Mouse (Mus musculus) midbrain, postnatal 0 days (tissue): ENCODE measurements at regions not wholly inside any gene's neighbourhood (a gene's known extent, or its start where the extent isn't known, plus 50 kb on each side); places are given as distances from the start of the nearest gene placed in this dataset.

ENCODE experiments used
- ATAC-seq: fragments of 200-750 bp; cut with Nextera tagmentation; 2 replicates; pipeline ENCODE4 v1.8.0; 2017; ENCODE audit warnings: moderate number of reproducible peaks, mild to moderate bottlenecking, moderate TSS enrichment, moderate library complexity; ENCODE audit not compliant: low FRiP score
- DNase-seq: peaks from one replicate; pipeline ENCODE4 v3.0.0-alpha.2; 2015; ENCODE audit warnings: low spot score
- H3K27ac ChIP-seq: fragments of 300-500 bp; sonication (generic); 2 replicates; pipeline ENCODE4 v1.5.1; 2014; ENCODE audit warnings: low read depth, mild to moderate bottlenecking, low read length, mixed read lengths
- H3K27me3 ChIP-seq: fragments of 300-500 bp; sonication (generic); 2 replicates; pipeline ENCODE4 v1.6.1; 2014; ENCODE audit warnings: low read length, control low read depth, mixed read lengths; ENCODE audit not compliant: insufficient read depth
- H3K36me3 ChIP-seq: fragments of 300-500 bp; sonication (generic); 2 replicates; pipeline ENCODE4 v1.6.1; 2014; ENCODE audit warnings: low read length, control low read depth, mixed read lengths; ENCODE audit not compliant: insufficient read depth
- H3K4me1 ChIP-seq: fragments of 300-500 bp; sonication (generic); 2 replicates; pipeline ENCODE4 v1.6.1; 2014; ENCODE audit warnings: mild to moderate bottlenecking, control low read depth, antibody characterized with exemption, low read length, mixed read lengths; ENCODE audit not compliant: insufficient read depth
- H3K4me2 ChIP-seq: fragments of 300-500 bp; sonication (generic); 2 replicates; pipeline ENCODE4 v1.6.1; 2014; ENCODE audit warnings: low read depth, mild to moderate bottlenecking, low read length, mixed read lengths; ENCODE audit not compliant: poor library complexity, severe bottlenecking
- H3K4me3 ChIP-seq: fragments of 300-500 bp; sonication (generic); 2 replicates; pipeline ENCODE4 v1.5.1; 2014; ENCODE audit warnings: low read depth, mild to moderate bottlenecking, low read length, moderate library complexity
- H3K9ac ChIP-seq: fragments of 300-500 bp; sonication (generic); replicated peaks from 2 replicates; pipeline ENCODE4 v1.6.1; 2014; ENCODE audit warnings: mild to moderate bottlenecking, low read length, moderate library complexity, mixed read lengths; ENCODE audit not compliant: poor library complexity, severe bottlenecking
- H3K9me3 ChIP-seq: fragments of 300-500 bp; sonication (generic); 2 replicates; pipeline ENCODE4 v1.6.1; 2016; ENCODE audit warnings: low read length, control low read depth
- CTCF ChIP-seq: IDR thresholded peaks from 2 replicates; pipeline ENCODE4 v1.5.1; 2016; ENCODE audit warnings: antibody characterized with exemption, mild to moderate bottlenecking
- WGBS: fragments of 180-500 bp; shearing (Covaris S2); extraction: QIAGEN DNeasy Blood & Tissue Kit; methylation state at CpG from one replicate; pipeline ENCODE4 v1.1.7; 2014; 5-methylcytosine and 5-hydroxymethylcytosine counted together

DNA sequence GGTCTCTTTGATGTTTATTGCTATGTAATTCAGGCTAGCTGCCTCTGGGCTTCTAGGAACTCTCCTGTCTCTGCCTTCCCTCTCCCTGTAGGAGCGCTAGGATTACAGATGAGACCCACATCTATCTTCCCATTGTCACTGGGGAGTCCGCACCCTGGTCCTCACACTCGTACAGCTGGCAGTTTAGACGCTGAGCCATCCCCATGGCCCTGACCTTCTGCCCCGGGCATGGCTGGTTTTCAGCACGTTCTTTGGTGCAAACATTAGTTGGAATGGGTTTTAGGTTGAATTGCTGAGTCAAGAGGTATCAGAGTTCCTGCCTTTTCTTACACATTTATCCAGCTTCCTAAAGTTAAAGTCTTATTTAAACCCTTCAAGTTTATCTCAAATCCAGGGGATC is 79.7 kb upstream of the Mgmt start:
- H3K4me1 ChIP-seq, result no peaks in the 10 kb centered on the region
- H3K27ac ChIP-seq, result no peak overlapping the region
- H3K4me3 ChIP-seq, result no peak overlapping the region
- no peak overlapping the region for H3K4me2 ChIP-seq
- H3K27me3 ChIP-seq, result no peaks in the 10 kb centered on the region
- H3K9ac ChIP-seq, result no peak overlapping the region
- no peak for DNase-seq
- WGBS, result 81% methylated on average over 6 of the region's 6 CpGs
- TF ChIP-seq CTCF, result no peak
- H3K36me3 ChIP-seq, result no peaks in the 10 kb centered on the region
- H3K9me3 ChIP-seq, result no peaks in the 10 kb centered on the region
- ATAC-seq, result no peak

DNA sequence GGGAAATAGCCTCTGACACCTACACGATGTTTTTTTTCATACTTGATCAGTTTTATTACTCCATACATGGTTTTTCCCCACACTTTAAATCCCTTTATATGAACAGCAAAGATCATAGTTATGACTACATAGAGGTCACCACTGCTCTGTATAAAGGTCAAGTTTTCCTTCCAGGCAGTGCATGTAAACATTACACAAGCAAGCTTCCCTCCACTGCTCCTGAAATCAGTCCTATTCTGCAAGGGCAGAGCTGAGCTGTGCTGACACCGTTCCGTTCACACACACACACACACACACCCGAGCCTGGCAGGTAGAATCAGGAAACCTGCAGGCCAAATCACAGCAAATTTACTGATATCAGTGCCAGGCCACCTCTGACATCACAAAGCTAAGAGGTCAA is 74.1 kb upstream of the Mgmt start:
- H3K36me3 ChIP-seq, result no peaks in the 10 kb centered on the region
- ATAC-seq (no peak), DNase-seq (no peak)
- no peak overlapping the region for H3K9ac ChIP-seq
- no peak overlapping the region for H3K4me2 ChIP-seq
- H3K9me3 ChIP-seq, result no peaks in the 10 kb centered on the region
- no peaks in the 10 kb centered on the region for H3K27me3 ChIP-seq
- H3K4me1 ChIP-seq, result no peaks in the 10 kb centered on the region
- WGBS, result 66% methylated on average over 4 of the region's 4 CpGs
- no peak overlapping the region for H3K27ac ChIP-seq
- no peak overlapping the region for H3K4me3 ChIP-seq
- TF ChIP-seq CTCF, result no peak

DNA sequence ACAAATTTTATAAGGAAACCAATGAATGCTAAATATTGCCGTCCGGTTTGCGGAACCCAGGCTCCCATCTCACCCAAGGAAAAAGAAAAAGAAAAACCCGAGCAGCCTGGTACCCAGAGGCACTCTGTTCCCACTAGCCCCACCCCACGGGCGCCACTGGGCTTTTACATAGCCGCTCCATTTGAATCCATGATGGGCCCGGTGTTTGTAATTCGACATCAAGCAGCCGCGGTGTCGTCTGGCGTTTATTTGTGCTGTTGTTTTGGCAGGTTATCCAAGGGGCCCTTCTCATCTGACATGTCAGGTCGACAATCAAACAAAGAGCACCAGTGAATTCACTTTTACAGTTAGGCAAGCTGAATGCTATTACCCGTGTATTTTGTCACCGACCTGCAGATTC is 68.8 kb upstream of the Mgmt start:
- Histone ChIP-seq H3K4me3 (peak overlapping the region; percentile 25; the same call in 1 of the 2 replicates), H3K9ac (no peak overlapping the region), H3K36me3 (no peaks in the 10 kb centered on the region), H3K4me2 (peak overlapping the region; percentile 44), H3K27me3 (no peaks in the 10 kb centered on the region), H3K27ac (no peak overlapping the region), H3K4me1 (no peaks in the 10 kb centered on the region), H3K9me3 (no peaks in the 10 kb centered on the region)
- WGBS, result 11% methylated on average over 16 of the region's 16 CpGs
- DNase-seq, result no peak
- TF ChIP-seq CTCF, result no peak
- ATAC-seq, result no peak

DNA sequence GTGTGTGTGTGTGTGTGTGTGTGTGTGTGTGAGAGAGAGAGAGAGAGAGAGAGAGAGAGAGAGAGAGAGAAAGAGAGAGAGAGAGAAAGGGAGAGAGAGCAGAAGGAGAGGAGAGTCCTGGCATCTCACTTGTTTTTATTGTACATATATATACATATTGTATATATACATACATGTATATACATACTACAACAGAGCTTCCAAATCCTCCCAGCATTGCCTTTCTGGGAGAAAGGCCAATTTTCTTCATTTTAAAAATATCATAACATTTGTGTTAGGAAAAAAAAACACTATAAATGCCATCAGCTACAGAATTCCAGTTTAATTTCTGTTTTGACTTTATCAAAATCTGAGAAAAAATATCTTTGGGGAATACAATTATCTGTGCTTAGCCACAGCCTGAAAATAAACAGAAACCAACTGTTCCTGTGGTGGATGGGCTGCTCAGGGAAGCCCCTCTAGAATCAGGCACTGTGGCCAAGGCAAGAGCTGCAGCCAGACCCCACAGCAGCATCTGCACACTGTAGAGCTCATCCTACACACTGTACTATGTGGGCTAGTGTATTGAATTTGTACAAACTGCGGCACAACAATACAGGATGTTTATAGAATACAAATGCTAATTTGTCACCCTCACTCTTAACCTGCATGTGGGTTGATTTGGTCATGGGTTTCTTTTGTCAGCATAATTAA is 64.6 kb upstream of the Mgmt start:
- H3K9me3 ChIP-seq, result no peaks in the 10 kb centered on the region
- no peak overlapping the region for H3K4me3 ChIP-seq
- DNase-seq (no peak), ATAC-seq (no peak)
- no peaks in the 10 kb centered on the region for H3K36me3 ChIP-seq
- H3K27me3 ChIP-seq, result no peaks in the 10 kb centered on the region
- H3K4me1 ChIP-seq, result no peaks in the 10 kb centered on the region
- 80% methylated on average over 1 of the region's 1 CpGs for WGBS
- H3K4me2 ChIP-seq, result no peak overlapping the region
- no peak overlapping the region for H3K27ac ChIP-seq
- TF ChIP-seq CTCF, result no peak
- no peak overlapping the region for H3K9ac ChIP-seq

DNA sequence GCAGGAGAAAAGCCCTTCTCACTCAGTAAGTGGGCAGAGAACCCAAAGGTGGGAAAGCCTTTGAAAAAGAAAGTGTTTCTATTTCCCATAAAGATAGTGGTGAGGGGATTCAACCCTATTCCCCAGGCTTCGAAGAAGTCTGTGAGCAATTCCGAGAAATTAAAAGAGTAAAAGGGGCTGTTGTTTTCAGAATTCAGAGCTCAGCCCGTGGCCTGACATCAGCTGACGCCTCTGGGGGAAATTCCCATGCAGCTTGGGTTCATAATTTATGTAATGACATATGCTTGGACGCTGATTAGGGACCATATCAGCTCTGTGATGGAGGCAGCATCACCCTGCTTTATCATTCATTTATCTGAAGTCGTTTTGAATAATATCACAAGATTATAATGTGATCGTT is 62.0 kb upstream of the Mgmt start:
- ATAC-seq, result no peak
- no peaks in the 10 kb centered on the region for H3K9me3 ChIP-seq
- 69% methylated on average over 7 of the region's 7 CpGs for WGBS

DNA sequence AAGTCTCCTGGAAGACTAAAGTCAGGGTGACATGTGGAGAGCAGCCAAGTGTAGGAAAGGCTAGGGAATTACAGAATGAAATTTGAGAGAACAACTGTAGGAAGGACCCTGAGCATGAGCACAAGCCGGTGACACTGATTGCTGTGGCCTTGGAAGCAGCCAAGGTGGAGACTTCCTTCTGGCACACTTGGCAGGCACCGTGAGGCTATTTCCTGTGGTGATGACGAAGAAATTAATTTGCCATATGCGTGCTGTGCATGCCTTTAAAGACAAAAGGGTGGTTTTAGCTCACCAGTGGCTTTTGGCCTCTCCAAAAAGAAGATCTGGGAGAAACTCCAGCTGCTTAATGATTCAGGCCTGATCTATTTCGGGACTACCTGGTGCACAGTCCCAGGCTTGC is 55.4 kb upstream of the Mgmt start:
- WGBS, result 75% methylated on average over 5 of the region's 5 CpGs
- Histone ChIP-seq H3K4me1 (peaks cover 2% of the 10 kb centered on the region; the same call in 1 of the 2 replicates), H3K9me3 (no peaks in the 10 kb centered on the region), H3K27me3 (no peaks in the 10 kb centered on the region), H3K4me3 (no peak overlapping the region), H3K36me3 (no peaks in the 10 kb centered on the region), H3K9ac (no peak overlapping the region), H3K27ac (no peak overlapping the region), H3K4me2 (no peak overlapping the region)
- ATAC-seq (no peak), DNase-seq (no peak)
- no peak for TF ChIP-seq CTCF

More for the DNA sequence above, 62.0 kb upstream of the Mgmt start:
- TF ChIP-seq CTCF, result no peak
- Histone ChIP-seq H3K27me3 (no peaks in the 10 kb centered on the region), H3K9ac (no peak overlapping the region), H3K4me2 (no peak overlapping the region), H3K4me3 (no peak overlapping the region), H3K36me3 (no peaks in the 10 kb centered on the region), H3K4me1 (no peaks in the 10 kb centered on the region), H3K27ac (no peak overlapping the region)
- no peak for DNase-seq
